Mouse (Mus musculus): ENCODE data around the gene Dph2. TPM values are rescaled to one million over a fixed set of nuclear protein-coding genes. Genes with fewer than 3 reads are reported as not detected.
A peak's percentile ranks its signal among the peaks of the same experiment; 100 is the strongest.

The Dph2 gene
- total and polyA plus RNA-seq, 3 experiments: 25.2 to 27.2 TPM; not detected in 1

- no peak for TF ChIP-seq MAZ (IDR thresholded peaks at IDR 0.05; ENCODE audit: low read depth, low read length)
- TF ChIP-seq E2F4 (IDR thresholded peaks at IDR 0.05; ENCODE audit: borderline replicate concordance, low read depth, low read length): no peak
- TF ChIP-seq ZNF384 (IDR thresholded peaks at IDR 0.05; ENCODE audit: low read depth, low read length): no peak
- TF ChIP-seq HCFC1 (IDR thresholded peaks at IDR 0.05; ENCODE audit: low read depth, low read length): peak; percentile 31; the same call in 1 of the 2 replicates
- TF ChIP-seq RCOR1 (IDR thresholded peaks at IDR 0.05; ENCODE audit: low read depth, low read length): no peak
- no peak for TF ChIP-seq TAL1 (IDR thresholded peaks at IDR 0.05; ENCODE audit: low read length)
- TF ChIP-seq UBTF (IDR thresholded peaks at IDR 0.05; ENCODE audit: borderline replicate concordance, insufficient read depth, low read depth, low read length): no peak
- peak; percentile 15; the same call in 1 of the 2 replicates for TF ChIP-seq SMC3 (IDR thresholded peaks at IDR 0.05; ENCODE audit: low read depth, low read length)
- no peak for TF ChIP-seq TCF12 (IDR thresholded peaks at IDR 0.05; ENCODE audit: low read depth, low read length)
- no peak for TF ChIP-seq MEF2A (IDR thresholded peaks at IDR 0.05; ENCODE audit: extremely low read depth, insufficient replicate concordance, low read depth, low read length, poor library complexity, severe bottlenecking)
- no peak for TF ChIP-seq CHD1 (IDR thresholded peaks at IDR 0.05; ENCODE audit: low read depth, low read length)
- no peak for TF ChIP-seq CTCF (IDR thresholded peaks at IDR 0.05 in 2 of 3, conservative IDR thresholded peaks at IDR 0.05 in 1 of 3; ENCODE audit: control insufficient read depth in 1 of 3, insufficient read depth in 1 of 3, low read depth in 2 of 3, low read length in 3 of 3, poor library complexity in 1 of 3, severe bottlenecking in 1 of 3)
- no peak for TF ChIP-seq CHD2 (IDR thresholded peaks at IDR 0.05; ENCODE audit: low read length)
- no peak for TF ChIP-seq MAFK (IDR thresholded peaks at IDR 0.05; ENCODE audit: borderline replicate concordance, low read depth, low read length)
- peak; percentile 85 for TF ChIP-seq MXI1 (IDR thresholded peaks at IDR 0.05; ENCODE audit: low read depth, low read length)
- peak; percentile 99 for TF ChIP-seq SIN3A (IDR thresholded peaks at IDR 0.05; ENCODE audit: low read length)
- TF ChIP-seq GABPA (IDR thresholded peaks at IDR 0.05; ENCODE audit: low read depth, low read length): no peak
- no peak for TF ChIP-seq RAD21 (IDR thresholded peaks at IDR 0.05; ENCODE audit: low read depth, low read length)
- peak; percentile 79 for DNase-seq (ENCODE audit: low read depth, low spot score)
- Histone ChIP-seq H3K9me3 (replicated peaks; ENCODE audit: insufficient read depth, low read length) (no peaks in the 10 kb centered on the region), H3K36me3 (ENCODE audit: control insufficient read depth in 1 of 2, insufficient read depth in 2 of 2, low read length in 2 of 2) (no peaks in the 10 kb centered on the region), H3K79me2 (ENCODE audit: control insufficient read depth, insufficient read depth, low read length, poor library complexity) (peaks cover 10% of the 10 kb centered on the region), H3K4me1 (ENCODE audit: control insufficient read depth in 1 of 2, insufficient read depth in 2 of 2, low read length in 2 of 2) (peaks cover 0 to 4% of the 10 kb centered on the region in 2 experiments; a peak in 2 of 4 replicates), H3K9ac (ENCODE audit: control insufficient read depth, low read depth, low read length, poor library complexity, severe bottlenecking) (no peak overlapping the region), H3K27me3 (ENCODE audit: control insufficient read depth in 1 of 2, insufficient read depth in 2 of 2, low read length in 2 of 2) (no peaks in the 10 kb centered on the region), H3K27ac (ENCODE audit: control insufficient read depth, low read depth, low read length) (no peak overlapping the region), H3K4me3 (ENCODE audit: control insufficient read depth in 1 of 2, insufficient read depth in 1 of 2, low read depth in 2 of 2, low read length in 2 of 2) (no peak overlapping the region)
These were observed 1.5 kb upstream of the Dph2 start for GRCm38 (mm10) chr4:117893376-117893775.

DNA sequence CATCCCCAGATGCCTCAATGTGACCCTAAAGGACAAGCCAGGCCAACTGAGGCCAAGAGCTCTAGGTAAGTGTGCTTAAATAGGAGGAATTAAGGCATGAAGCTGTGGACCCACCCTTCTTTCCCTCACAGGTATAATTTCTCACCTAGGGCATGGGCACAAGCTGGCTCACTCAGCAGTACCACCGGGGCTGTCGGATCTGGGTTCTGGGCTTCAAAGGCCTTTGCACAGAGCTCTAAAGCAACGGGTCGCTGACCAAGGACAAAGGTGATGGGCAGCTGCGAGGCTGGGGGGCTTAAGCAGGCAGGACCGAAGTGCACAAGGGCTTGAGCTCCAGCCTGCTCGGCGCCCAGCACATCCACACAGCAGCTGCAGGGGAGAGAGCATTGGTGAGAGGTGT lies 1.1 kb downstream of the Dph2 start:
- peaks cover 0 to 11% of the 10 kb centered on the region in 2 experiments; a peak in 3 of 4 replicates for H3K4me1 ChIP-seq (ENCODE audit: control insufficient read depth in 1 of 2, insufficient read depth in 2 of 2, low read length in 2 of 2)
- no peak for DNase-seq (ENCODE audit: low read depth, low spot score)
- H3K9ac ChIP-seq (ENCODE audit: control insufficient read depth, low read depth, low read length, poor library complexity, severe bottlenecking): peak overlapping the region; percentile 79
- H3K36me3 ChIP-seq (ENCODE audit: control insufficient read depth in 1 of 2, insufficient read depth in 2 of 2, low read length in 2 of 2): no peaks in the 10 kb centered on the region; a peak in 1 of 4 replicates
- H3K27me3 ChIP-seq (ENCODE audit: control insufficient read depth in 1 of 2, insufficient read depth in 2 of 2, low read length in 2 of 2): no peaks in the 10 kb centered on the region
- H3K4me3 ChIP-seq (ENCODE audit: control insufficient read depth in 1 of 2, insufficient read depth in 1 of 2, low read depth in 2 of 2, low read length in 2 of 2): peak overlapping the region; percentile 88 to 91; a peak in 3 of 4 replicates
- TF ChIP-seq GABPA (IDR thresholded peaks at IDR 0.05; ENCODE audit: low read depth, low read length): no peak
- no peak for TF ChIP-seq CHD1 (IDR thresholded peaks at IDR 0.05; ENCODE audit: low read depth, low read length)
- TF ChIP-seq ZMIZ1 (IDR thresholded peaks at IDR 0.05; ENCODE audit: low read depth, low read length): no peak
- no peak for TF ChIP-seq RAD21 (IDR thresholded peaks at IDR 0.05; ENCODE audit: low read depth, low read length)
- TF ChIP-seq HCFC1 (IDR thresholded peaks at IDR 0.05; ENCODE audit: low read depth, low read length): no peak
- TF ChIP-seq KAT2A (conservative IDR thresholded peaks at IDR 0.05; ENCODE audit: low read depth, low read length): no peak
- TF ChIP-seq MXI1 (IDR thresholded peaks at IDR 0.05; ENCODE audit: low read depth, low read length): no peak
- TF ChIP-seq BHLHE40 (IDR thresholded peaks at IDR 0.05; ENCODE audit: borderline replicate concordance, low read depth, low read length): no peak
- TF ChIP-seq USF1 (IDR thresholded peaks at IDR 0.05; ENCODE audit: low read depth, low read length): no peak
- TF ChIP-seq ELF1 (IDR thresholded peaks at IDR 0.05; ENCODE audit: low read depth, low read length): no peak
- TF ChIP-seq ETS1 (IDR thresholded peaks at IDR 0.05; ENCODE audit: low read depth, low read length): no peak
- TF ChIP-seq ZC3H11A (IDR thresholded peaks at IDR 0.05; ENCODE audit: low read depth, low read length): no peak
- no peak for TF ChIP-seq E2F4 (IDR thresholded peaks at IDR 0.05; ENCODE audit: borderline replicate concordance, low read depth, low read length)
- no peak for TF ChIP-seq TAL1 (IDR thresholded peaks at IDR 0.05; ENCODE audit: low read length)
- no peak for TF ChIP-seq MAFK (IDR thresholded peaks at IDR 0.05; ENCODE audit: borderline replicate concordance, low read depth, low read length)
- TF ChIP-seq GATA1 (IDR thresholded peaks at IDR 0.05; ENCODE audit: low read depth, low read length): no peak
- no peak overlapping the region for H3K27ac ChIP-seq (ENCODE audit: control insufficient read depth, low read depth, low read length)
- H3K9me3 ChIP-seq (replicated peaks; ENCODE audit: insufficient read depth, low read length): no peaks in the 10 kb centered on the region
- peaks cover 23% of the 10 kb centered on the region for H3K79me2 ChIP-seq (ENCODE audit: control insufficient read depth, insufficient read depth, low read length, poor library complexity)
